Mouse (Mus musculus) kidney, embryonic 16.5 days (tissue): ENCODE measurements around the gene Grcc10. TPM values are rescaled to one million over a fixed set of nuclear protein-coding genes. Genes with fewer than 3 reads are reported as not detected.

Experiments used
- ATAC-seq: fragments of 200-750 bp; cut with Nextera tagmentation; 2 replicates; pipeline ENCODE4 v1.8.0; 2017; ENCODE audit warnings: moderate TSS enrichment; ENCODE audit not compliant: low FRiP score, low TSS enrichment
- H3K27ac ChIP-seq: fragments of 300-500 bp; sonication (generic); 2 replicates; pipeline ENCODE4 v1.5.1; 2014; ENCODE audit warnings: low read length
- H3K27me3 ChIP-seq: fragments of 300-500 bp; sonication (generic); 2 replicates; pipeline ENCODE4 v1.6.1; 2014; ENCODE audit warnings: low read length, control low read depth, mixed read lengths; ENCODE audit not compliant: insufficient read depth
- H3K36me3 ChIP-seq: fragments of 300-500 bp; sonication (generic); 2 replicates; pipeline ENCODE4 v1.6.1; 2014; ENCODE audit warnings: low read length, control low read depth, mixed read lengths; ENCODE audit not compliant: insufficient read depth
- H3K4me1 ChIP-seq: fragments of 300-500 bp; sonication (generic); 2 replicates; pipeline ENCODE4 v1.6.1; 2014; ENCODE audit warnings: low read length, control low read depth, mixed read lengths; ENCODE audit not compliant: insufficient read depth
- H3K4me2 ChIP-seq: fragments of 300-500 bp; sonication (generic); replicated peaks from 2 replicates; pipeline ENCODE4 v1.6.1; 2014; ENCODE audit warnings: low read depth, low read length
- H3K4me3 ChIP-seq: fragments of 300-500 bp; sonication (generic); 2 replicates; pipeline ENCODE4 v1.5.1; 2014; ENCODE audit warnings: mild to moderate bottlenecking, low read length
- H3K9ac ChIP-seq: fragments of 300-500 bp; sonication (generic); replicated peaks from 2 replicates; pipeline ENCODE4 v1.6.1; 2014; ENCODE audit warnings: low read length
- H3K9me3 ChIP-seq: fragments of 300-500 bp; sonication (generic); 2 replicates; pipeline ENCODE4 v1.6.1; 2016; ENCODE audit warnings: low read length, control low read depth
- WGBS: fragments of 180-500 bp; shearing (Covaris S2); extraction: QIAGEN DNeasy Blood & Tissue Kit; methylation state at CpG from one replicate; pipeline ENCODE4 v1.1.7; 2014; 5-methylcytosine and 5-hydroxymethylcytosine counted together
- polyA plus RNA-seq: library from polyadenylated mRNA; unstranded; fragments of >200 nt; fragmentation: Nextera tagmentation; extraction: Ambion mirVana; gene quantifications from 2 replicates; pipeline ENCODE4 v1.2.1, GENCODE M21; 2015

The Grcc10 gene
- polyA plus RNA-seq, 1 experiment from 2014 or later: 527 TPM

DNA sequence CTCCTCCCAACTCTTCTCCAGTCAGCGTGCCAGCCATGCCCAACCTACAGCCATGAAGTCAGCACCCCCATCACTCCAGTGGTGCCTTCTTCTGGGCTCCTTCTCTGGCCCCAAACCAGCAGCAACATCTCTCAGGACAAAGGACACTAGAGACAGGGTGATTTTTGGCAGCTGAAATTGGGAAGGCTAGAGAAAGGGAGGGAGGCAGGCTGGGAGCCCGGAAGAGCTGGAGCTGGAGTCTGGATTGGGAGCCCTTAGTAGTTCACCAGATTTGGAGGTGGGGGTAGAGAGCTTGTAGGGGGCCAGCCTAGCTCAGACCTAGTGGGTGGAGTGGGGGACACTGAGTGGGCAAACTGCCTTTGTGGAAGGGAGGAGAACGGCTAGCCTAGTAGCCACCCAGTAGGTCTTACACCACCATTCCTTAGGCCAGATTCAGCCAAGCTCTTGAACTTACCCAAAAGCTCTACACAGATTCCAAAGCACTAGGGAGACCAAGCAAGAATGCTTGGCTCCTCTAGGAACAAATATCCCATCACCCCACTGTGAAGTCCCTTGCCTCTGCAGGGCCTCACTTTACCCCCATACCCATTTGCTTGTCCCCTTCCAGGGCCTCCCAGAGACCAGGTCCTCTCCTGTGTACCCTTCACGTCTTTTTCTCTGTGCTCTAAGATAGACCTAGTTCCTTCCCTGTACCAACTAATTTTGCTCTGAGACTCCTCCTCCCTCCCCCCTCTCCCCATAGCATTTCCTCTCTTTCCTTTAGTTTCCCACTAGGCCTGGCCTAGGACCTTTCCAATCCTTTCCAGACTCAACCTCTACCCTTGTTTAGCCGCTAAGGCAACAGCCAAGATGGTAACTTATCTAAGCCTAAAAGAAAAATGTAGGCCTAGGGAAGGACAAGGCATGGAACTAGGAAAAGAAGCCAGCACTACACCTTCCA, 17.0 kb upstream of the Grcc10 start:
- Histone ChIP-seq H3K36me3 (no peaks in the 10 kb centered on the region), H3K9ac (peak overlapping the region; percentile 97), H3K4me2 (peak overlapping the region; percentile 68), H3K9me3 (no peaks in the 10 kb centered on the region), H3K4me3 (peak overlapping the region; percentile 77), H3K4me1 (peaks cover 43% of the 10 kb centered on the region), H3K27ac (peak overlapping the region; percentile 98), H3K27me3 (no peaks in the 10 kb centered on the region)
- peak; percentile 7 for ATAC-seq
- 37% methylated on average over 5 of the region's 5 CpGs for whole genome bisulfite sequencing

DNA sequence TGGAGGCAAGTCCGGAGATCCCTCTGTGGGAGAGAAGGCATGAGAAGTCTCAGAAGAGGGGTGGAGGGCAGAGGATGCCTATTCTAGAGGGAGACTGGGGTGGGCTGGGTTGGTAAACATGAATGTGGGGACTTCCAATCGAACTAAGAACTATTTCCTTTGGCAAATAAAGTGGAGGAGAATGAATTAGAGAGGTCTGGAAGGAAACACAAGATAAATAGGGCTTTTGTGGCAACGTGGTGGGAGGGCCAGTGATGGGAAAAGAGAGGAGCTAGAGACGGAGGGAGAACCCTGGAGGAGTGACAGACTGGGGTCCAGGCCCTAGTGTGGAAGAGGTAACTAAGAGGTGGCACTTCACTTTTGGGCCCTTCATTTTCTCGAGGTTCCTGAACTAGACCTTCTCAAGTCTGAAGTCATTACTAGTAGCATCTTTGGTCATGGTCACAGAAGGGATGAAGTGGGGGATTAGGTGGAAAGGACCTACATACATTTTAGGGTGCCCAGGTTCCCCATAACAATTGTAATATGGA, 16.2 kb upstream of the Grcc10 start:
- H3K4me1 ChIP-seq: peaks cover 43% of the 10 kb centered on the region
- WGBS: 3% methylated on average over 5 of the region's 5 CpGs
- no peaks in the 10 kb centered on the region for H3K36me3 ChIP-seq
- H3K27ac ChIP-seq: peak overlapping the region; percentile 98
- ATAC-seq: no peak
- H3K9me3 ChIP-seq: no peaks in the 10 kb centered on the region
- H3K4me3 ChIP-seq: peak overlapping the region; percentile 77
- peak overlapping the region; percentile 97 for H3K9ac ChIP-seq
- peak overlapping the region; percentile 68 for H3K4me2 ChIP-seq
- no peaks in the 10 kb centered on the region for H3K27me3 ChIP-seq

DNA sequence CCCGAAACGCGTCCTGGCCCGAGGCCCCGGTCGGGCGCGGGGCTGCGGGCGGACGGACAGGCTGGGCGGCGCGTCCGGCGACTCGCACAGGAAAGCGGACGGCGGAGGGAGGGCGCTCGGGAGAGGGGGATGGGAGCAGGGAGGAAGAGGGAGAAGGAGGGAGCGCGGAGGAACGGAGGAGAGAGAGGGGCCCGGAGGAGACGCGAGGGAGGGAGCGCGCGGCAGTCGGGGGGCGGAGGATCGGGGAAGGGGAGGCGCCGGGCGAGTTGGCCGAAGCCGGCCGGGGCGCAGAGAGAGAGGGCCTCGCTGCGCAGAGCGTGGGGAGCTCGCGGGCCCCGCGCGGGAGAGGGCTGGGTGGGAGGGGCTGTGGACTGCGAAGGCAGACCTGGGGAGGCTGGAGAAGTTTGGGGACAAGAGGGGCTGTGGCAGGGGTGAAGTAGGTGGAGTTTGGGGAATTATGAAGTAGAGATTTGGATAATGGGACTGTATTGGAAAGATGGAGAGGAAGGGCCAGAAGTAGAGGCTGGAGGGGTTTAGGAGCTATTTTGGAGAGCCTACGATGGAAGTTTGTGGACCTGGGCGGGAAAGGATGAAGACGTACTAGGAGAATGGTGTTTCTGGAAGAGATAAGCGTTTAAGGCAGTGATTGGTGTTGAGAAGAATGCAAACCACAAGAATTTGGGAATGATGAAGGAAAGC, 15.6 kb upstream of the Grcc10 start:
- peak overlapping the region; percentile 97 for H3K9ac ChIP-seq
- 1% methylated on average over 44 of the region's 54 CpGs for WGBS
- no peaks in the 10 kb centered on the region for H3K9me3 ChIP-seq
- H3K27me3 ChIP-seq: no peaks in the 10 kb centered on the region
- no peaks in the 10 kb centered on the region; the same call in 1 of the 2 replicates for H3K36me3 ChIP-seq
- H3K4me3 ChIP-seq: peak overlapping the region; percentile 77
- H3K27ac ChIP-seq: peak overlapping the region; percentile 98
- peak overlapping the region; percentile 68 for H3K4me2 ChIP-seq
- peak; percentile 78 for ATAC-seq
- peaks cover 43% of the 10 kb centered on the region for H3K4me1 ChIP-seq

DNA sequence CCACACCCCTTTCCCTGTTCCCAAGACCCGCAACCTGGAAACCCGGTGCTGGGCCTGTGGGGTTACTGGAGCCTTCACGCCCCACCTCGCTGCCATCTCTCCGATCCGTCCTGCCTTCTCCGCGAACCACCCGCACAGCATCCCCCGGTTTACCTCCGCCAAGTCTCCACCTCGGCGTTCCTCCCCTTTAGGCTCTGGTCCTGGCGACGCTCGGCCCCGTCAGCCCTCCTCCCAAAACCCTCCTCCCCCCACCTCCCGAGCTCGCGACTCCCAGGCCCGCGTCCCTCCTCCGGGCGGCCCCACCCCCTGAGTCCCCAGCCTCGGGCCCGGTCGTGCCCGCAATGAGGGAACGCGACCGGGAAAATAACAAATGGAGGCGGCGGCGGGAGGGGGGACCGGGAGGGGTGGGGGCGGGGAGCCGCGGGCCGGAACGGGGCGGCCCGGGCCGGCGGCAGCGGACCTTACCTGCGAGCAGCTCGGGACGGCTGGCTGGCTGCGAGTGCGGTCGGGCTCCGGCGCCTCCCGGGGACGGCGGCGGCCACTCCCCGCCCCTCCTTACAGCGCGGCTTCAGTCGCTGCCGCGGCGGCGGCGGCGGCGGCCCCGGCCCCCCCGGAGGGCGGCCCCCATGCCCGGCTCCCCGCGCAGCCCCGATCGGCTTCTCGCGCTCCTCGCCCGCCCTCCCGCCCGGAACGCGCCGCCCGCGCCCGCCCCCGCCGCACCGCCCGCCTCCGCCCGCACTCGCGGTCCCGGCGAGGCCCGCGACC, 14.8 kb upstream of the Grcc10 start, which contains the start of the genes Gm45234 and Atn1:
Gene Gm45234 (minus strand): TSS at position 191 of the 765 bp plus-strand sequence.
Gene Atn1 (minus strand): TSS at position 694 of the 765 bp plus-strand sequence.
- H3K9ac ChIP-seq: peak within 1 kb of the TSS; percentile 97
- no peaks in the 10 kb centered on the region; the same call in 1 of the 2 replicates for H3K36me3 ChIP-seq
- ATAC-seq: peak; percentile 64
- peak within 1 kb of the TSS; percentile 98 for H3K27ac ChIP-seq
- H3K4me2 ChIP-seq: peak within 1 kb of the TSS; percentile 68
- H3K27me3 ChIP-seq: no peaks in the 10 kb centered on the region
- peaks cover 43% of the 10 kb centered on the region for H3K4me1 ChIP-seq
- under 1% methylated on average over 55 of the region's 100 CpGs for WGBS
- H3K4me3 ChIP-seq: peak within 1 kb of the TSS; percentile 77
- no peaks in the 10 kb centered on the region for H3K9me3 ChIP-seq

DNA sequence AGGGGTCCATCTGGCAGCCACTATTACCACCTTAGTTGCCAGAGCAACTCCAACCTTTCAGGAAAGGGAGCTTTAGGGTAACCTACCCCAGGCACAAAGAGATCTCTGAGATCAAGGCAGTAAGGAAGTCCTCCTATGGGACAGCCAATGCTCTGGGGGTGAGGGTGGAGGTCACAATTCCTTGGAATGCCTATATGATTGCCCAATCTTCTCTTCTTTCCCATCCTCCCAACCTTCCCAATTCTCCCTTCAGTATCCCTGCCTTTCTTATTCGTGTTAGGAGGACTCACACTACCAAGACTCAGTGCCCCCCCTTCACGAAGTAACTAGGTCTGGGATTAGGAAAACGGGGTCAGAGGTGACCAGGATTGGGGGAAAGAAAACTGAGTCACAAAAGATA, 14.1 kb upstream of the Grcc10 start:
- Histone ChIP-seq H3K4me1 (peaks cover 43% of the 10 kb centered on the region), H3K4me3 (peak overlapping the region; percentile 77), H3K9ac (peak overlapping the region; percentile 97), H3K9me3 (no peaks in the 10 kb centered on the region), H3K27me3 (no peaks in the 10 kb centered on the region), H3K36me3 (no peaks in the 10 kb centered on the region; the same call in 1 of the 2 replicates), H3K4me2 (peak overlapping the region; percentile 68), H3K27ac (peak overlapping the region; percentile 98)
- 1% methylated on average over 3 of the region's 3 CpGs for WGBS
- ATAC-seq: no peak

DNA sequence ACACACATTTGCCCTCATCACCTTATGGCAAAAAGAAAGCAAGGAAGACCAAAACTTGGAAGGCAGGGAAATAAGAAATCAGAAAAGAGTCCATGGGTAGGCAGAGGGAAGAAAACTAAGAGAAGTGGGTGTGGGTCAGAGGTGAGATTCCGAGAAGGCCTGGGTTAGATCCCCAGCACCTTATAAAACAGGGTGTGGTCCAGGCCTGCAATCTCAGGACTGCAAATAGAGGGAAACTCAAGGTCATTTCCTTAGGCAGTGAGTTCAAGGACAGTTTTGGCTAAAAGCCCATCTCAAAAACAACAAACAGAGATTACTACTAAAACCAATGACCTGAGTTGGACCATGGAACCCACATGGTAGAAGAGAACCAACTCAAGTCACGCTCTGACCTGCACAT, 12.7 kb upstream of the Grcc10 start:
- no peak overlapping the region for H3K27ac ChIP-seq
- H3K27me3 ChIP-seq: no peaks in the 10 kb centered on the region
- H3K36me3 ChIP-seq: peaks cover 10% of the 10 kb centered on the region
- no peaks in the 10 kb centered on the region for H3K9me3 ChIP-seq
- H3K4me3 ChIP-seq: no peak overlapping the region
- 87% methylated on average over 2 of the region's 2 CpGs for WGBS
- no peak overlapping the region for H3K4me2 ChIP-seq
- no peak overlapping the region for H3K9ac ChIP-seq
- no peak for ATAC-seq
- peaks cover 39% of the 10 kb centered on the region for H3K4me1 ChIP-seq

DNA sequence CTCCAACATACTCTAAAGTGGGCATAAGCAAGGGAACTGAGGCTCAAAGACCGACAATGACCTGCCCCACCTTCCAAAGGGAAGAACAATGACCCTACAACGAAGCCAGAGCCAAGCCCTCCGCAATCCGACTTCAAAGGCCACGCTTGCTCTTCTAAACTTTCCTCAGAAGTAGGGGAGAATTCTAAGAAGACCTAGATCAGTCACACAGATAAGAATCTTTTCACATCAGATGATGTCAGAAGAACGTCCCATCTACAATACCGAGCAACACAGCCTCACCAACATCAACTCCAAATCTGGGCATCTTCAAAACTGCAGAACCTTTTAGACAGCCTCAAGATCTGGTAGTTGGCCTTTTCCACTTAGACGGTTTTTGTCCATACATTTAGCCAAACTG, 9.2 kb upstream of the Grcc10 start:
- no peak overlapping the region for H3K4me3 ChIP-seq
- H3K4me2 ChIP-seq: no peak overlapping the region
- WGBS: 82% methylated on average over 8 of the region's 8 CpGs
- H3K9me3 ChIP-seq: no peaks in the 10 kb centered on the region
- H3K27me3 ChIP-seq: no peaks in the 10 kb centered on the region
- peaks cover 27% of the 10 kb centered on the region for H3K36me3 ChIP-seq
- peaks cover 35% of the 10 kb centered on the region for H3K4me1 ChIP-seq
- ATAC-seq: no peak
- 0 out of 2 replicates have a peak overlapping the region, but pooled peaks have one; percentile 4 for H3K9ac ChIP-seq
- H3K27ac ChIP-seq: no peak overlapping the region

DNA sequence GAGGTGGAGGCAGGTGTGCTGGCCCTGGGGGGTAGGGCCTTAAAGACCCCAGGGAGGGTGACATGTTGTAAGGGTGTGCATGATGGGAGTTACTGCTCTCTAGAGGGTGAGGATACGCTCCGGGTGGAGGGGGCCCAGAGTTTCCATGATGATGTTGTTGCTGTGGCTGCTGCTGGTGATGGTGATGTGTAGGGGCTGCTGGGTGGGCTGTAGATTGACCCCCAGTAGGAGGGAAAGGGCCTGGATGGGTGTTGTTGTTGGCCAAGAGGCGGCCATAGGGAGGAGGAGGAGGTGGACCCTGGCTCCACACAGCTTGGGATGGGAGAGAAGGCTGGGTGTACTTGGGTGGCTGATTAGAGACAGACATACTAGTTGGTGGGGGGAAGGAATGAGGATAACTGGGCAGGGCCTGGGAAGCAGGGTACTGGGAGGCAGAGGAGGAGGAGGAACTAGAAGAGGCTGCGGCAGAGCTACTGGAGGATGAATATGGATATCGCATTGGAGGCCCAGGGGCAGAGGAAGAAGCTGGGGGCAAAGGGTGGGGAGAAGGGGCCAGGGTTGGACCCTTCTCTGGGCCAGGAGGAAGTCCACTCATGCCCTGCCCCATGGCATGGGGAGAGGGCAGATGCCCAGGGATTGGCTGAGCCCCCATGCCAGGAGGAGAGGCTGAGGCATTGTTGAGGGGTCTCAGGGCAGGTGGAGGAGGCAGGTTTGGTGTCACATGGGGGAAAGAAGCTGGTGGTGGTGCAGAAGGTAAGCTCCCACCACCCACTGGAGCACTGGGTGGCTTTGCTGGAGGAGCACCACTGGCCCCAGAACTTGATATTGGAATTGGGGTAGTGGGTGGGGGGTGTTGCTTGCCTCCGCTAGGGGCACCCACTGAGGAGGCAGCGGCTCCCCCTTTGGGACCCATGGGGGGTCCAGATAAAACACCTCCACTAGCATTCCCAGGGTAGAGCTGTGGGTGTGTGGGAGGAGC, 5.8 kb upstream of the Grcc10 start:
- H3K27me3 ChIP-seq: no peaks in the 10 kb centered on the region
- 83% methylated on average over 7 of the region's 7 CpGs for WGBS
- peaks cover 26% of the 10 kb centered on the region for H3K4me1 ChIP-seq
- ATAC-seq: no peak
- H3K4me3 ChIP-seq: peak overlapping the region; percentile 58; the same call in 1 of the 2 replicates
- H3K27ac ChIP-seq: no peak overlapping the region; the same call in 1 of the 2 replicates
- no peaks in the 10 kb centered on the region for H3K9me3 ChIP-seq
- H3K4me2 ChIP-seq: peak overlapping the region; percentile 94
- peaks cover 36% of the 10 kb centered on the region for H3K36me3 ChIP-seq
- H3K9ac ChIP-seq: peak overlapping the region; percentile 88
